Mouse (Mus musculus) ES-E14 (cell line): Measurements from ENCODE around the gene Rnf145. TPM values are rescaled to one million over a fixed set of nuclear protein-coding genes. Genes with fewer than 3 reads are reported as not detected.

ENCODE experiments used
- DNase-seq: peaks from one replicate; pipeline ENCODE4 v3.0.0-alpha.2; 2013; ENCODE audit warnings: low read depth, low spot score
- H3K27ac ChIP-seq: 2 replicates; pipeline ENCODE4 v1.5.1; 2012; ENCODE audit warnings: low read depth, mild to moderate bottlenecking, low read length, moderate library complexity, mixed read lengths; ENCODE audit not compliant: poor library complexity, insufficient read depth, severe bottlenecking
- H3K36me3 ChIP-seq: 2 replicates; pipeline ENCODE4 v1.6.1; 2012; ENCODE audit warnings: mild to moderate bottlenecking, low read length, moderate library complexity, mixed read lengths; ENCODE audit not compliant: control insufficient read depth, poor library complexity, insufficient read depth, severe bottlenecking
- H3K4me1 ChIP-seq, 2 experiments: fragments of 150-350 bp in 1 of 2; sonication (generic) in 1 of 2; 2 replicates each; pipeline ENCODE4 v1.6.1; 2012; ENCODE audit warnings: low read length in 2 of 2, mild to moderate bottlenecking in 1 of 2, mixed read lengths in 1 of 2; ENCODE audit not compliant: control insufficient read depth in 2 of 2, insufficient read depth in 2 of 2, poor library complexity in 1 of 2
- H3K4me3 ChIP-seq, 2 experiments: fragments of 150-350 bp in 1 of 2; sonication (generic) in 1 of 2; 2 replicates each; pipeline ENCODE4 v1.5.1; 2012; ENCODE audit warnings: low read length in 2 of 2, low read depth in 1 of 2, mild to moderate bottlenecking in 1 of 2, mixed read lengths in 1 of 2; ENCODE audit not compliant: insufficient read depth in 1 of 2, poor library complexity in 1 of 2, severe bottlenecking in 1 of 2
- H3K9ac ChIP-seq: 2 replicates; pipeline ENCODE4 v1.6.1; 2012; ENCODE audit warnings: low read depth, mild to moderate bottlenecking, low read length, mixed read lengths; ENCODE audit not compliant: poor library complexity, insufficient read depth, severe bottlenecking
- H3K9me3 ChIP-seq: fragments of 150-350 bp; sonication (generic); 2 replicates; pipeline ENCODE4 v1.6.1; 2012; ENCODE audit warnings: low read depth, mild to moderate bottlenecking, low read length; ENCODE audit not compliant: control insufficient read depth, insufficient read depth
- CHD2 ChIP-seq: IDR thresholded peaks from 2 replicates; pipeline ENCODE4 v1.6.1; 2014; ENCODE audit warnings: mild to moderate bottlenecking, low read depth, low read length, inconsistent platforms
- HCFC1 ChIP-seq: IDR thresholded peaks from 2 replicates; pipeline ENCODE4 v1.6.1; 2012; ENCODE audit warnings: low read length, inconsistent platforms, borderline replicate concordance; ENCODE audit not compliant: insufficient read depth
- MAFK ChIP-seq: IDR thresholded peaks from 2 replicates; pipeline ENCODE4 v1.6.1; 2014; ENCODE audit warnings: mild to moderate bottlenecking, low read depth, low read length, inconsistent platforms; ENCODE audit not compliant: insufficient read depth
- ZC3H11A ChIP-seq: IDR thresholded peaks from 2 replicates; pipeline ENCODE4 v1.6.1; 2012; ENCODE audit warnings: low read depth, mild to moderate bottlenecking, inconsistent platforms, low read length, borderline replicate concordance
- ZNF384 ChIP-seq: IDR thresholded peaks from 2 replicates; pipeline ENCODE4 v1.6.1; 2012; ENCODE audit warnings: low read depth, low read length, inconsistent platforms
- in situ Hi-C, 2 experiments: fragments of 600-800 bp; cut with MboI; formaldehyde crosslinking; loops; one replicate each; pipeline ENCODE4 v1.15.1; 2025; ENCODE audit warnings: low sequenced_read_pairs in 2 of 2, inconsistent platforms in 1 of 2; ENCODE audit not compliant: unreplicated experiment in 2 of 2
- total RNA-seq: library from RNA; depleted of rRNA; stranded (reverse); fragments of 300-350 nt; gene quantifications from 2 replicates; pipeline ENCODE4 v1.2.3, GENCODE M21; 2012

Gene Rnf145
- total RNA-seq, 1 experiment = 94.4 TPM

DNA sequence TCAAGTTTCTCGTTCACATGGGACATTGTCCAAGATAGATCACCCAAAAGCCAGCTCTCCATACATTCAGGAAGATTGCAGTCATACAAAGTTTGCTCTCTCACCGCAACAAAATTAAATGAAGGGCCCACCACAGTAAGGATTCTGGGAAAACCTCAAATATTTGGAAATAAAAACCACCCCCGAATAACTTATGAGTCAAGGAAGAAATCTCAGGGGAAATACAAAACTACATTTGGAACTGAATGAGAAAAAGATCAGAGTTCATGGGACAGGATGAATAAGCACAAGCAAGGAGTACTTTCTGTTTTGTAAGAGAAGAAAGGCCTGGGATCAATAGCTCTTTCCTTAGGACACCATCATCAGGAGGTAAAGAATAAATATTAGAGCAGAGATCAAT lies 76.0 kb downstream of the Rnf145 start:
- in situ Hi-C loops = loop anchor here (5.0 to 10.0 kb wide), 3 partner anchors 938 to 1050 kb away; no protein-coding TSS in a partner anchor
- no peaks in the 10 kb centered on the region for H3K4me1 ChIP-seq
- no peaks in the 10 kb centered on the region for H3K9me3 ChIP-seq
- no peak overlapping the region for H3K27ac ChIP-seq
- no peak for DNase-seq
- no peak overlapping the region for H3K9ac ChIP-seq
- no peak for TF ChIP-seq MAFK
- no peak for TF ChIP-seq ZNF384
- TF ChIP-seq HCFC1 = no peak
- no peak for TF ChIP-seq CHD2
- H3K36me3 ChIP-seq = no peaks in the 10 kb centered on the region
- H3K4me3 ChIP-seq = no peak overlapping the region

DNA sequence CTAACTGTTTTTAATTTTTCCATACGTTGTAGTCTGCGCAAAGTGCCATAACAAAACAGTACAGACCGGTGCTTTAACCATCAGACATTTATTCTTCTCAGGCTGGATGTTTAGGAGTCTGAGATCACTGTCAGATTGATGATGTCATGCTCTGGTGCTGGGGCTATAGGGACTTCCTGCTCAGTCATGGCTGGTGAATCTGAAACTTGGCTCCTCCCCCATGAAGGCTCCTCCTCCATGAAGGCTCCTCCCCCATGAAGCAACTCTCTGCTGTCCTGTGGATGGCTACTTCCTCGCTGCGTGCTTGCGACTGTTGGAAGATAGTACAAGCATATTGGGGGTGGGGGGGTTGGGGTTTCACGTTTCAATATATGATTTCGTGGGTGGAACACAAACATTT lies 88.1 kb downstream of the Rnf145 start:
- no peak overlapping the region for H3K4me3 ChIP-seq
- peaks cover 0 to 4% of the 10 kb centered on the region in 2 experiments; a peak in 1 of 4 replicates for H3K4me1 ChIP-seq
- TF ChIP-seq ZC3H11A (no peak), MAFK (peak; percentile 47; the same call in 1 of the 2 replicates), CHD2 (no peak), HCFC1 (no peak)
- H3K9me3 ChIP-seq = no peaks in the 10 kb centered on the region
- in situ Hi-C loops = loop anchor here in 1 of 2 experiments (10.0 kb wide), 1 partner anchor 568 kb away; no protein-coding TSS in a partner anchor
- H3K9ac ChIP-seq = no peak overlapping the region
- H3K27ac ChIP-seq = no peak overlapping the region
- DNase-seq = no peak
- no peaks in the 10 kb centered on the region for H3K36me3 ChIP-seq

DNA sequence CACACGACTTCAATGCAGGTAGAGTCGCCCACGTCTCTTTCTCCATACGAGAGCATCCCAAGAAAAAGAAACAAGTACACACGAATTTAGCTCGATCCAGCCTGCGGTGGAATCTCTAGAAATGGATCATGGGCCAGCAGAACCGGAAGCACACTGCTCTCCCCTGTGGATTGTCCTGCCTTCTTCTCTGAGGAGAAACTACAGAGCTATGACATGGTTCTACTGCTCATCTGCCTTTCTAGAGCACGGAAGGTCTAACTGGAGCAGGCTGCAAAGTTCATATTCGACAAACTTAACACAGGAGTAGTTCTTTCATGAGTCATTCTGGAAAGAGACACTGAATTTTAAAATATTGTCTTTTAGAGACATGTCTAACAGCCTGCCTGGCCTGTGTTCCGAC lies 89.9 kb downstream of the Rnf145 start:
- in situ Hi-C loops = loop anchor here in 1 of 2 experiments (10.0 kb wide), 1 partner anchor 566 kb away; no protein-coding TSS in a partner anchor
- H3K4me1 ChIP-seq = peaks cover 0 to 7% of the 10 kb centered on the region in 2 experiments; a peak in 2 of 4 replicates
- TF ChIP-seq ZC3H11A (no peak), ZNF384 (no peak), CHD2 (no peak), MAFK (no peak), HCFC1 (no peak)
- H3K36me3 ChIP-seq = no peaks in the 10 kb centered on the region
- H3K9me3 ChIP-seq = no peaks in the 10 kb centered on the region
- no peak overlapping the region for H3K4me3 ChIP-seq
- H3K9ac ChIP-seq = no peak overlapping the region
- DNase-seq = no peak
- no peak overlapping the region for H3K27ac ChIP-seq

DNA sequence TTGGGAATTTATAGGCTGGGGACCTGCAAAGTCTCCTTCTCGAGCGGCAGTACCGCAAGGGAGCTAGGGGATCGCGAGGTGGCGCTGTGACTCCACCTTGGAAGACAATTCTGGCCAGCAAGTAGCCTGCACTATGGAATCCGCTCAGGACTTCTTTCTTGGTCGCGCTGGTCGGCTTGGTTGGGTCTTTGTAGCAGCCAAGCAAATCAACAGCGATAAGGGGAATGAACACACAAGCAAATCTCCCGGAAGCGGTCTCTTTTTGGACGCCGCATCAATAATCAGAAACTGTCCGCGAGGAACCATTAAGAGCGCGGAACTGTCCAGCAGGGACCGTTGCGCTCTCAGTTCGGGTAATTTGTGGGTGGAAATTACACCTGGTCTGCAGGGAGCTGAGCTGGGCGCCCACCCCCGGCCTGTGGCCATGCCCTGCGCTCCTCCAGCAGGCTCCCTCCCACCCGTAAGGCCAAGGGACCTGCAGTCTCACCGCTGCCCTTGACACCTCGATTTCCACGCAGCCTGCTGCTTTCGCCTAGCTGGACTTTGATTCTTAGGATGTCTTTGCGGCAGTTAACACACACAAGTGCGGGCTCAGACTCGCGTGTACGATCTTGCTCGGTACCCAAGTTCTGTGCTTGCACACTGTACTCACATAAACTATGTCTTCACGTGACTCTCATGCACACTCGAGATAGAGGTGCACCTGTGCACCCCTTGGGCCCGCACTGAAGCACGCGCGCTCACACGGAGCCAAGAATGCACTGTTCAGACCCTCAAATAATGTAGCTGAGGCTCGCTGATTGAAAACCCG lies 92.4 kb downstream of the Rnf145 start:
- peaks cover 0 to 7% of the 10 kb centered on the region in 2 experiments; a peak in 2 of 4 replicates for H3K4me1 ChIP-seq

More for the DNA sequence above, 92.4 kb downstream of the Rnf145 start:
- H3K27ac ChIP-seq = no peak overlapping the region
- peak overlapping the region; percentile 48 to 73 for H3K4me3 ChIP-seq
- peak; percentile 79 for DNase-seq
- H3K36me3 ChIP-seq = no peaks in the 10 kb centered on the region
- H3K9me3 ChIP-seq = no peaks in the 10 kb centered on the region
- in situ Hi-C loops = loop anchor here (5.0 kb wide), 2 partner anchors 396 to 401 kb away; no protein-coding TSS in a partner anchor
- no peak overlapping the region for H3K9ac ChIP-seq
- TF ChIP-seq CHD2 (no peak), ZC3H11A (peak; percentile 99)
